Mouse (Mus musculus) 416B (cell line): ENCODE measurements around the gene Gm20917.
"Not testable (repeated sequence)": the region's sequence is repeated elsewhere in the genome, so short reads cannot be mapped to it uniquely, and the experiment has no call there.

Source experiments
- DNase-seq: peaks from one replicate; pipeline ENCODE4 v3.0.0; 2011; ENCODE audit warnings: low read depth

The Gm20917 gene

GRCm38 (mm10) chrY:79151022-79151421, at the start of gene Gm20917:
Gene Gm20917, minus strand, starts transcription at chrY:79151122.
- not testable (repeated sequence) for DNase-seq
